Mouse (Mus musculus) liver, embryonic 14.5 days (tissue): ENCODE measurements around the gene Rsph14. TPM values are rescaled to one million over a fixed set of nuclear protein-coding genes. Genes with fewer than 3 reads are reported as not detected.

Experiments
- ATAC-seq: fragments of 200-750 bp; cut with Nextera tagmentation; 2 replicates; pipeline ENCODE4 v1.8.0; 2017; ENCODE audit warnings: moderate number of reproducible peaks, mild to moderate bottlenecking, moderate library complexity; ENCODE audit not compliant: insufficient read depth
- DNase-seq, 3 experiments: peaks; one replicate each; pipeline ENCODE4 v3.0.0-alpha.2; 2012 to 2013; ENCODE audit warnings: low read depth in 3 of 3, low spot score in 3 of 3
- H3K27ac ChIP-seq: fragments of 300-500 bp; sonication (generic); 2 replicates; pipeline ENCODE4 v1.5.1; 2014; ENCODE audit warnings: moderate library complexity, mild to moderate bottlenecking, control low read depth, inconsistent platforms
- H3K27me3 ChIP-seq: fragments of 300-500 bp; sonication (generic); 2 replicates; pipeline ENCODE4 v1.6.1; 2014; ENCODE audit warnings: mild to moderate bottlenecking, low read length, moderate library complexity; ENCODE audit not compliant: control insufficient read depth, insufficient read depth
- H3K36me3 ChIP-seq: fragments of 300-500 bp; sonication (generic); replicated peaks from 2 replicates; pipeline ENCODE4 v1.6.1; 2014; ENCODE audit warnings: low read depth; ENCODE audit not compliant: control insufficient read depth, insufficient read depth
- H3K4me1 ChIP-seq, 2 experiments: fragments of 200-500 bp in 1 of 2; fragments of 300-500 bp in 1 of 2; sonication (generic) in 1 of 2; replicated peaks; 2 replicates each; pipeline ENCODE4 v1.6.1; 2012 to 2014; ENCODE audit warnings: antibody characterized with exemption in 1 of 2, inconsistent platforms in 1 of 2, low read length in 1 of 2; ENCODE audit not compliant: control insufficient read depth in 2 of 2, insufficient read depth in 2 of 2
- H3K4me2 ChIP-seq: fragments of 300-500 bp; sonication (generic); 2 replicates; pipeline ENCODE4 v1.6.1; 2014; ENCODE audit warnings: low read depth, mild to moderate bottlenecking, control low read depth, moderate library complexity
- H3K4me3 ChIP-seq, 2 experiments: fragments of 200-500 bp in 1 of 2; fragments of 300-500 bp in 1 of 2; sonication (generic) in 1 of 2; 2 replicates each; pipeline ENCODE4 v1.5.1; 2012 to 2014; ENCODE audit warnings: low read depth in 2 of 2, low read length in 2 of 2, mild to moderate bottlenecking in 2 of 2, control low read depth in 1 of 2, inconsistent platforms in 1 of 2, moderate library complexity in 1 of 2; ENCODE audit not compliant: insufficient read depth in 1 of 2
- H3K9ac ChIP-seq: fragments of 300-500 bp; sonication (generic); replicated peaks from 2 replicates; pipeline ENCODE4 v1.6.1; 2014; ENCODE audit warnings: mild to moderate bottlenecking, control low read depth, moderate library complexity
- H3K9me3 ChIP-seq: fragments of 300-500 bp; sonication (generic); 2 replicates; pipeline ENCODE4 v1.6.1; 2016; ENCODE audit warnings: low read length, mixed read lengths; ENCODE audit not compliant: control insufficient read depth
- CTCF ChIP-seq: IDR thresholded peaks from 2 replicates; pipeline ENCODE4 v1.5.1; 2016; ENCODE audit warnings: antibody characterized with exemption, low read depth, control low read depth
- EP300 ChIP-seq: IDR thresholded peaks from 2 replicates; pipeline ENCODE4 v1.6.1; 2016; ENCODE audit warnings: antibody characterized with exemption, low read depth
- WGBS: fragments of 180-500 bp; shearing (Covaris S2); extraction: QIAGEN DNeasy Blood & Tissue Kit; methylation state at CpG from one replicate; pipeline ENCODE4 v1.1.7; 2014; ENCODE audit not compliant: insufficient replicate concordance; 5-methylcytosine and 5-hydroxymethylcytosine counted together
- polyA plus RNA-seq, 2 experiments: library from polyadenylated mRNA; depleted of rRNA in 1 of 2; stranded (reverse) in 1 of 2; unstranded in 1 of 2; fragments of >200 nt; fragmentation: Nextera tagmentation in 1 of 2; extraction: Ambion mirVana in 1 of 2; gene quantifications; 2 replicates each; pipeline versions ENCODE4 v1.2.1 to v1.2.3; 2012 to 2014

Rsph14 gene
- polyA plus RNA-seq, 2 experiments, result not detected

- no peaks in the 10 kb centered on the region for H3K27me3 ChIP-seq
- no peak overlapping the region for H3K4me3 ChIP-seq
- no peak overlapping the region for H3K27ac ChIP-seq
- TF ChIP-seq EP300 (no peak), CTCF (no peak)
- H3K9me3 ChIP-seq, result no peaks in the 10 kb centered on the region
- no peaks in the 10 kb centered on the region for H3K4me1 ChIP-seq
- H3K36me3 ChIP-seq, result no peaks in the 10 kb centered on the region
- ATAC-seq (no peak), DNase-seq (no peak)
- H3K9ac ChIP-seq, result no peak overlapping the region
- no peak overlapping the region for H3K4me2 ChIP-seq
- 49% methylated on average over 2 of the region's 2 CpGs for WGBS
Measured at GRCm38 (mm10) chr10:74908431-74908830, 124.0 kb downstream of the Rsph14 start.

Other genes with a start within 250 kb of the Rsph14 start
- 2.1 and 2.2 TPM in 2 replicates for gene Gnaz, start 65.4 kb downstream of the Rsph14 start, polyA plus RNA-seq (2012; rRNA removed)
- gene Gnaz, start 65.4 kb downstream of the Rsph14 start, polyA plus RNA-seq (2014; fragmentation: Nextera tagmentation; extraction: Ambion mirVana), result 2.5 and 3.9 TPM in 2 replicates
- 2.0 and 2.5 TPM in 2 replicates for gene Rab36, start 4.5 kb upstream of the Rsph14 start, polyA plus RNA-seq (2012; rRNA removed)
- 0.70 and 1.1 TPM in 2 replicates for gene Rab36, start 4.5 kb upstream of the Rsph14 start, polyA plus RNA-seq (2014; fragmentation: Nextera tagmentation; extraction: Ambion mirVana)
- gene Bcr, start 28.0 kb upstream of the Rsph14 start, polyA plus RNA-seq (2012; rRNA removed), result 3.3 and 3.5 TPM in 2 replicates
- 0.85 and 1.3 TPM in 2 replicates for gene Bcr, start 28.0 kb upstream of the Rsph14 start, polyA plus RNA-seq (2014; fragmentation: Nextera tagmentation; extraction: Ambion mirVana)
- gene Specc1l, start 179.5 kb upstream of the Rsph14 start, polyA plus RNA-seq (2012; rRNA removed), result 3.1 and 3.9 TPM in 2 replicates
- gene Specc1l, start 179.5 kb upstream of the Rsph14 start, polyA plus RNA-seq (2014; fragmentation: Nextera tagmentation; extraction: Ambion mirVana), result 3.1 and 3.4 TPM in 2 replicates